Mouse (Mus musculus): ENCODE results near the gene Trp53i13.
"Not testable (repeated sequence)": the region's sequence is repeated elsewhere in the genome, so short reads cannot be mapped to it uniquely, and the experiment has no call there.

Trp53i13 gene

GRCm38 (mm10) chr11:77515637-77516552, at the start of gene Trp53i13:
Gene Trp53i13, minus strand, starts transcription at chr11:77515980.
- no peak for DNase-seq (ENCODE audit: low spot score)

GRCm38 (mm10) chr11:77545261-77545660, 29.5 kb upstream of the Trp53i13 start:
- DNase-seq (ENCODE audit: low spot score) = no peak

GRCm38 (mm10) chr11:77532202-77532846, 16.5 kb upstream of the Trp53i13 start:
- no peak for DNase-seq (ENCODE audit: low spot score)

DNA sequence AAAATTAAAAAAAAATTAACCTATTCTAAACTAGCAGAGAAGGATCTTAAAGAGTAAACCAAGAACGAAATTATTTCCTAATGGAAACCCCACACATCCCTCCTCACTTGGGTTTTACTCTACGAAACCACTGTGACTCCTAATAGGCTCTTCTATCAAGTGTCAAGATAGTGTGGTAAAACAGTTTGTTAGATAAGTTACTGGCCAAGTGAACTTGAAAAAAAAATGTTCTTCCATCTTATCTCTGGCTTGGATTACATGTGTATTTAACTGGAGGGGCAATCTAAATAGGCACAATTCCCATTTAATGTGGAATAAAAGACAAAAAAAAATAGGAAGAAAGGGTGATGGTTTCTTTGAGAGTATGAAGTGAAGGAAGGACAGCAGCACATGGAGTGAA, 15.1 kb upstream of the Trp53i13 start:
- DNase-seq (ENCODE audit: low spot score) = no peak

DNA sequence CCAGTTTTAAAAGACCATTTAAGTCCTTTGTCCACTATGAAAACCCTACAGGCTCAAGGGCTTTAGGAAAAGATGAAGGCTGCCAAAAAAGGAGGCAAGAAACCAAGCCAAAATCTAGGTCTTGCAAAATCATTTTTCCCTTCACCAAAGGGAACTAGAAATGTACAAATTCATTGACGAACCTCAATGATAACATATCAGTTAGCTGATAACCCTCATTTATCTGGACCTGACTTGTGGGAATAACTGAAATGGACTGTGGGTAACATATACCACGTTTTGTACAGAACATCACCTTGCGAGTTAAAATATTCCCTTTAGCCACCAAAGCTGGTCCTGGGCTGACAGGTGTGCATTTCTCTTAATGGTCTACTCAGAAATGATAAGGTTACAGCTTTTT, 13.9 kb upstream of the Trp53i13 start:
- no peak for DNase-seq (ENCODE audit: low spot score)

DNA sequence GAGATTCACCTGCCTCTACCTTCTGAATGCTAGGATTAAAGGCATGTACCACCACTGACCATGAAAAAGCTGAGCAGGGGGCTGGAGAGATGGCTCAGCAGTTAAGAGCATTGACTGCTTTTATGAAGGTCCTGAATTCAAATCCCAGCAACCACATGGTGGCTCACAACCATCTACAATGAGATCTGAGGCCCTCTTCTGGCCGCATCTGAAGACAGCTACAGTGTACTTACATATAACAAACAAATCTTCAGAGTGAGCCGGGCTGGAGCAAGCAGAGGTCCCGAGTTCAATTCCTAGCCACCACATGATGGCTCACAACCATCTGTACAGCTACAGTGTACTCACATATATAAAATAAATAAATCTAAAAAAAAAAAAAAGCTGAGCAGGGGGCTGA, 12.6 kb upstream of the Trp53i13 start:
- not testable (repeated sequence) for DNase-seq (ENCODE audit: low spot score)

DNA sequence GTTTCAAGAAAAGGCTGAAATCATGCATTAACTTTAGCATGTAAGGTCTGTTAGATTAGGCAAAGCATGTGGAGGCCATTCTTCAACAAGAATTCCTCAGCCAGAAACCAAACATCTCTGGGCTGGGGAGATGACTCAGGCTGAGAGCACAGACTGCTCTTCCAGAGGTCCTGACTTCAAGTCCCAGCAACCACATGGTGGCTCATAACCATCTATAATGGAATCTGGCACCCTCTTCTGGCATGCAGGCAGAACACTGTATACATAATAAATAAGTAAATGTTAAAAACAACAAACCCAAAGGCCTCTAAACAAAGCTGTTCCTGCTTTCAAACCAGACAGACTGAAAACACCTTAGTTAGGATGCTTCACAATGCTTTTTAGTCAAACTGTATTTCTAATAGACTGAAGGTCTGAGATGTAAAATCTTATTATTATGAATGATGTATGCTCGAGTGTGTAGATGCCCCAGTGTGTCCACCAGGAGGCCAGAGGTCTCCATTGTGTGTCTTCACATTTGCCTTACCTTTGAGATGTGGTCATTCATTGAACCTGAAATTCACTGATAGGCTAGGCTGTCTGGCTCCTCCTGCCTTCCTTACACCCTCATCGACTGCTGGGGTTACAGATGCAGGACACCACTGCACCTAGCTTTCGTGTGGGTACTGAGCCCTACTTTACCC, 10.2 kb upstream of the Trp53i13 start:
- no peak for DNase-seq (ENCODE audit: low spot score)

DNA sequence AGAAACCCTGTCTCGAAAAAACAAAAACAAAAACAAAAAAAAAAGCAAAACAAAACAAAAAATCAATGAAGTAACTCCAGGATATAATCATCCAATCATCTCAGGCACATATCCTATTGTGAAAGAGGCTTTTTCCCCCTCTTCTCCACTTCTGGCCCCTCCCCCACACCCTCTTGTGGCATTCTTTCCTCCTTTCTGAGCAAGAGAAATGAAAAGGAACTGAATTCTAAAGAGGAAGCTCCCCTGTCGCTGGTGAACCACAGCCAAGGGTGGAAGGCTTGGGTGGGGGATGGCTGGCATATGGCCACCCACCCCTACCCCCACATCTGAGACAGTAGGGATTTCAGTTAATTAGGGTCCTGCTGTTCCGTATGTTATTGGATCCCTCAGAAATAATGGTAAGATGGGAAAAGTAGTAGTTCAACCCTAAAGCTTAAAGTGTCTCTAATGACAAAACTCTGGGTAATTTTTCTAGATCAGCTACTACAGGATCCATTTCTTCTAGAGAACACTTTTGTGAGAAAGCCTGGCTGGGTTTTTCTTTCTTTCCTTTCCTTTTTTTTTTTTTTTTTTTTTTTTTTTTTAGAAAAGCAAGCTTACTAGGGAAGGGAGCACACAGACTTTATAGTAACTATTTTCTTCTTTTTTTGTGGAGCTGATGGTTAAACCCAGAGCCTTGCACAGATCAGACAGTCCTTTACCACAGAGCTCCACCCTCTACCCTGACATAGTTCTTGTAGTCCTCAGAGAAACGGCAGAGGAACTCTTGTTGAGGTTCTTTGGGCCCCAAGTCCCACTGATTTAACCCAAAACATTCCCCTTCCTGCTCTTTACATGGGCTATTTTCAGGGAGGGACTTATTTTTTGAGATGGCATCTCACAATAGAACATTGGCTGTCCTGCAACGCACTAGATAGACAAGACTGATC, 5.1 kb upstream of the Trp53i13 start:
- DNase-seq (ENCODE audit: low spot score) = no peak

DNA sequence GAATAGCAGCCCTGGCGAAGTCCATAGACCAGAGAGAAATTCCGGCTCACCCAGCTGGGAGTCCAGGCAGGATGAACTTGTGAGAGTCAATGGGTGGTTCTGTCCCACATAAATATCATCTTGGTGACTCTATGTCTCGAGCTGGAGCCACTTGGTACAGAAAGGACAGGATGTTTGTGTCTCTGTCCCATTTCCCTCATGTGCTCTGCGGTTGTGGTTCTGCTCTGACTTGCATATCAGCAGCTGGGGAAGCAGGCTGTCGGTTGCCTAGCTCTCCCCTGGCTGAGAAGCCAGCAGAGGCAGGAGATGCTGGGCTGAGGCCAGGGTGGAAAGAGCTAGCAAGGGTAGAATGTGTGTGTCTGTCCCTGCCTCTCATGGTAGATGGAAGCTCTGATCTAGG, 3.3 kb upstream of the Trp53i13 start, which contains the start of gene Gm10392:
Gene Gm10392 (minus strand): TSS at position 156 of the 400 bp plus-strand sequence.
- no peak for DNase-seq (ENCODE audit: low spot score)

- DNase-seq (ENCODE audit: low spot score) = no peak
Measured at GRCm38 (mm10) chr11:77518051-77518798, 2.4 kb upstream of the Trp53i13 start.

GRCm38 (mm10) chr11:77516553-77517425, 1.0 kb upstream of the Trp53i13 start:
- DNase-seq (ENCODE audit: low spot score) = no peak

- peak; percentile 86 for DNase-seq (ENCODE audit: low spot score)
Measured at GRCm38 (mm10) chr11:77514832-77515636, 746 bp downstream of the Trp53i13 start, which contains the start of gene Abhd15. Gene Abhd15, plus strand, starts transcription at chr11:77515121.

- peak; percentile 44 for DNase-seq (ENCODE audit: low spot score)
Measured at GRCm38 (mm10) chr11:77514281-77514831, 1.4 kb downstream of the Trp53i13 start.

DNA sequence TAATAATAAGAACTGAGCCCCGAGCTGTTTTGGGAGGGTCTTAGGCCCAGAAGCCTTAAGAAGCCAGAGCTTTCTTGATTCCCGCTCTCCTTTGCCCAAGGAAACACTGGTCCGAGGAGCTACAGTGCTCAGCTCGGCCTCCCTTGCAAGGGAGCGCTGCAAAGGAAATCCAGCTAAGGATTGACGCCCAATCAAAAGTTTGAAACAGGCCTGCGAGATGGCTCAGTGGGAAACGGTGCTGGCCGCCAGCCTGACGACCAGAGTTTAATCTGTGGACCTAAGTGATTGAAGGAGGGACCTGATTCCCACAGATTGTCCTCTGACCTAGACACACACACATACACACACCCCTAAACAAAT, 2.0 kb downstream of the Trp53i13 start:
- no peak for DNase-seq (ENCODE audit: low spot score)

DNA sequence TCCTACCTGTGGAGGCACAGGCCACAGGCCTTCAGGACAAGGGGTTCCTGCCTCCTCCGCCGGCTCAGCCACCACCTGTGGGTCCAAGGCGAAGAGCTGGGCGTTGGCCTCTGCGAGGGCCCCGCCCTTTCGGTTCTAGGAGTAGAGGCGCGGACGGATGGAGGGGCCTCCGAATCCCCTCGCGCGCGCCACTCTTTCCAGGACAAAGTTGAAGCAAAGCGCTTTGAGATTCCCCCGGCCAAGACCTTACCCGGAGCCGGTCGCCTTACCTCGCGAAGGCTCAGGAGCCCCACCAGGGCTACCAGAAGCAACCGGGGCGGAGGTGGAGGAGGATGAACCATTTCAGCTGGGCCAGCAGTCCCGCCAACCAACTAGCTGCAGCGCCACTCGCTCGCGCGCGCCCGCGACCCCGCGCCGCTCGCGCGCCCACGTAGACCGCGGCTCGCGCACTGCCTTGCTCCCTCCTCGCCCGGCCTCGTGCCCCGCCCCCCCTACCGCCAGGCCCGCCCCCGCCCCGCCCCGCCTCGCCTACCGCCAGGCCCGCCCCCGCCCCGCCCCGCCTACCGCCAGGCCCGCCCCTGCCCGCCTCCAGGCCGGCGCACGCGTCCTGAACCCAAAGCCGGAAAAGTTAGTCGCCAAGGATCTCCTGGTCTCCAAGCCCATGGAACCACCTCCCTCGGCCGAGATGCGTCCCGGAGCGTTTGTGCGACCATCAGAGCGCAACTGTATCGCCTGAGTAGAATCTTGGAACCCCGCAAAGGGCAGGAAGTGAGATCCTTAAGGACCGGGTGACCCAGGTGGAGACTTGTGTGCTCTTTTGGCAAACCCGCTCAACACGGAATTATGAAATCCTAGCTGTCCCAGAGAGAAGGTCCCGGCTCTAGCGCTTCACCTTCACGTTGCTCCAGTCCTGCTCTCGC, 2.6 kb downstream of the Trp53i13 start:
- DNase-seq (ENCODE audit: low spot score) = peak; percentile 89

DNA sequence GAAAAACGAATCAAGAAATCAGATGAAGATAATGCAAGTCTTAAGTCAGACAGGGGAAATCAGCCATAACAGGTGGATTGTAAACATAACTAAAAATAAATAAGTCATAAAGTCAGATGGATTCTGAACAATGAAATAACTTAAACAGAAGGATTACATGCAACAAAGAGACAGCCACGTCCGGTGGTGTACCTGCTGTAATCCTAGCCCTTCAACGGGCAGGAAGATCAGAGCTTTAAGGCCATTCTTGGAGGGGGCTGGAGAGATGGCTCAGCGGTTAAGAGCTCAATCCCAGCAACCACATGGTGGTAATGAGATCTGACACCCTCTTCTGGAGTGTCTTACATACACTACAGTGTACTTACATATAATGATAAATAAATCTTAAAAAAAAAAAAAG, 4.4 kb downstream of the Trp53i13 start:
- DNase-seq (ENCODE audit: low spot score) = no peak

Data from ovary, postnatal 36 days (tissue).